Mouse (Mus musculus): Measurements from ENCODE around the gene Ccdc12. TPM values are rescaled to one million over a fixed set of nuclear protein-coding genes. Genes with fewer than 3 reads are reported as not detected.

The Ccdc12 gene
- polyA plus RNA-seq, 1 experiment from 2014 or later: 101 TPM

GRCm38 (mm10) chr9:110667219-110667836, 11.0 kb downstream of the Ccdc12 start:
- ATAC-seq: no peak
- Histone ChIP-seq H3K36me3 (ENCODE audit: control insufficient read depth, insufficient read depth, low read length) (no peaks in the 10 kb centered on the region), H3K27me3 (replicated peaks; ENCODE audit: control insufficient read depth, insufficient read depth, low read length) (no peaks in the 10 kb centered on the region), H3K9me3 (ENCODE audit: control insufficient read depth, low read length) (no peaks in the 10 kb centered on the region), H3K4me1 (ENCODE audit: control insufficient read depth, insufficient read depth, low read depth, low read length) (no peaks in the 10 kb centered on the region; the same call in 1 of the 2 replicates), H3K9ac (ENCODE audit: low read depth, low read length) (no peak overlapping the region), H3K4me3 (ENCODE audit: low read length) (no peak overlapping the region), H3K4me2 (ENCODE audit: low read length) (no peak overlapping the region), H3K27ac (ENCODE audit: low read depth, low read length) (no peak overlapping the region)
- WGBS: 70% methylated on average over 4 of the region's 4 CpGs

GRCm38 (mm10) chr9:110668601-110669293, 12.4 kb downstream of the Ccdc12 start:
- Histone ChIP-seq H3K4me2 (ENCODE audit: low read length) (no peak overlapping the region), H3K4me1 (ENCODE audit: control insufficient read depth, insufficient read depth, low read depth, low read length) (peaks cover 11% of the 10 kb centered on the region), H3K9me3 (ENCODE audit: control insufficient read depth, low read length) (no peaks in the 10 kb centered on the region), H3K4me3 (ENCODE audit: low read length) (no peak overlapping the region), H3K27me3 (replicated peaks; ENCODE audit: control insufficient read depth, insufficient read depth, low read length) (no peaks in the 10 kb centered on the region), H3K27ac (ENCODE audit: low read depth, low read length) (no peak overlapping the region), H3K9ac (ENCODE audit: low read depth, low read length) (no peak overlapping the region), H3K36me3 (ENCODE audit: control insufficient read depth, insufficient read depth, low read length) (no peaks in the 10 kb centered on the region)
- no peak for ATAC-seq
- WGBS: 94% methylated on average over 6 of the region's 6 CpGs

GRCm38 (mm10) chr9:110669785-110670184, 13.5 kb downstream of the Ccdc12 start:
- 89% methylated on average over 5 of the region's 5 CpGs for WGBS
- Histone ChIP-seq H3K4me2 (ENCODE audit: low read length) (no peak overlapping the region), H3K36me3 (ENCODE audit: control insufficient read depth, insufficient read depth, low read length) (no peaks in the 10 kb centered on the region), H3K4me1 (ENCODE audit: control insufficient read depth, insufficient read depth, low read depth, low read length) (peaks cover 11% of the 10 kb centered on the region), H3K27ac (ENCODE audit: low read depth, low read length) (no peak overlapping the region), H3K9me3 (ENCODE audit: control insufficient read depth, low read length) (no peaks in the 10 kb centered on the region), H3K9ac (ENCODE audit: low read depth, low read length) (no peak overlapping the region), H3K4me3 (ENCODE audit: low read length) (no peak overlapping the region), H3K27me3 (replicated peaks; ENCODE audit: control insufficient read depth, insufficient read depth, low read length) (no peaks in the 10 kb centered on the region)
- ATAC-seq: no peak

- 68% methylated on average over 7 of the region's 7 CpGs for WGBS
- Histone ChIP-seq H3K36me3 (ENCODE audit: control insufficient read depth, insufficient read depth, low read length) (no peaks in the 10 kb centered on the region), H3K27me3 (replicated peaks; ENCODE audit: control insufficient read depth, insufficient read depth, low read length) (no peaks in the 10 kb centered on the region), H3K4me1 (ENCODE audit: control insufficient read depth, insufficient read depth, low read depth, low read length) (peaks cover 11% of the 10 kb centered on the region), H3K4me3 (ENCODE audit: low read length) (no peak overlapping the region), H3K9me3 (ENCODE audit: control insufficient read depth, low read length) (no peaks in the 10 kb centered on the region), H3K27ac (ENCODE audit: low read depth, low read length) (0 out of 2 replicates have a peak overlapping the region, but pooled peaks have one; percentile 34), H3K4me2 (ENCODE audit: low read length) (no peak overlapping the region), H3K9ac (ENCODE audit: low read depth, low read length) (no peak overlapping the region)
- ATAC-seq: peak; percentile 57; the same call in 1 of the 2 replicates
Measured at GRCm38 (mm10) chr9:110672462-110673106, 16.3 kb downstream of the Ccdc12 start.

- Histone ChIP-seq H3K36me3 (ENCODE audit: control insufficient read depth, insufficient read depth, low read length) (no peaks in the 10 kb centered on the region), H3K4me3 (ENCODE audit: low read length) (no peak overlapping the region), H3K27ac (ENCODE audit: low read depth, low read length) (peak overlapping the region; percentile 59), H3K27me3 (replicated peaks; ENCODE audit: control insufficient read depth, insufficient read depth, low read length) (no peaks in the 10 kb centered on the region), H3K4me2 (ENCODE audit: low read length) (no peak overlapping the region), H3K4me1 (ENCODE audit: control insufficient read depth, insufficient read depth, low read depth, low read length) (peaks cover 11% of the 10 kb centered on the region), H3K9me3 (ENCODE audit: control insufficient read depth, low read length) (no peaks in the 10 kb centered on the region), H3K9ac (ENCODE audit: low read depth, low read length) (no peak overlapping the region)
- peak; percentile 50 for ATAC-seq
- 50% methylated on average over 10 of the region's 10 CpGs for WGBS
Measured at GRCm38 (mm10) chr9:110673107-110673752, 16.9 kb downstream of the Ccdc12 start.

GRCm38 (mm10) chr9:110676492-110676911, 20.2 kb downstream of the Ccdc12 start:
- Histone ChIP-seq H3K4me2 (ENCODE audit: low read length) (no peak overlapping the region), H3K27ac (ENCODE audit: low read depth, low read length) (no peak overlapping the region), H3K9ac (ENCODE audit: low read depth, low read length) (no peak overlapping the region), H3K27me3 (replicated peaks; ENCODE audit: control insufficient read depth, insufficient read depth, low read length) (no peaks in the 10 kb centered on the region), H3K36me3 (ENCODE audit: control insufficient read depth, insufficient read depth, low read length) (no peaks in the 10 kb centered on the region), H3K4me1 (ENCODE audit: control insufficient read depth, insufficient read depth, low read depth, low read length) (peaks cover 14% of the 10 kb centered on the region), H3K9me3 (ENCODE audit: control insufficient read depth, low read length) (no peaks in the 10 kb centered on the region), H3K4me3 (ENCODE audit: low read length) (no peak overlapping the region)
- WGBS: 88% methylated on average over 8 of the region's 8 CpGs
- no peak for ATAC-seq

GRCm38 (mm10) chr9:110678886-110679285, 22.6 kb downstream of the Ccdc12 start:
- Histone ChIP-seq H3K4me1 (ENCODE audit: control insufficient read depth, insufficient read depth, low read depth, low read length) (peaks cover 22% of the 10 kb centered on the region), H3K27ac (ENCODE audit: low read depth, low read length) (no peak overlapping the region), H3K36me3 (ENCODE audit: control insufficient read depth, insufficient read depth, low read length) (no peaks in the 10 kb centered on the region), H3K9ac (ENCODE audit: low read depth, low read length) (no peak overlapping the region), H3K4me2 (ENCODE audit: low read length) (no peak overlapping the region), H3K4me3 (ENCODE audit: low read length) (no peak overlapping the region), H3K9me3 (ENCODE audit: control insufficient read depth, low read length) (no peaks in the 10 kb centered on the region), H3K27me3 (replicated peaks; ENCODE audit: control insufficient read depth, insufficient read depth, low read length) (no peaks in the 10 kb centered on the region)
- 68% methylated on average over 5 of the region's 5 CpGs for WGBS
- ATAC-seq: no peak

GRCm38 (mm10) chr9:110680736-110681507, 24.6 kb downstream of the Ccdc12 start:
- Histone ChIP-seq H3K4me3 (ENCODE audit: low read length) (no peak overlapping the region), H3K27me3 (replicated peaks; ENCODE audit: control insufficient read depth, insufficient read depth, low read length) (no peaks in the 10 kb centered on the region), H3K4me1 (ENCODE audit: control insufficient read depth, insufficient read depth, low read depth, low read length) (peaks cover 41% of the 10 kb centered on the region), H3K4me2 (ENCODE audit: low read length) (no peak overlapping the region), H3K36me3 (ENCODE audit: control insufficient read depth, insufficient read depth, low read length) (no peaks in the 10 kb centered on the region), H3K9me3 (ENCODE audit: control insufficient read depth, low read length) (no peaks in the 10 kb centered on the region), H3K9ac (ENCODE audit: low read depth, low read length) (no peak overlapping the region), H3K27ac (ENCODE audit: low read depth, low read length) (no peak overlapping the region; the same call in 1 of the 2 replicates)
- ATAC-seq: no peak
- 83% methylated on average over 7 of the region's 7 CpGs for WGBS

All from hindbrain, embryonic 16.5 days (tissue).